Mouse (Mus musculus): ENCODE measurements around the gene Tbc1d14. TPM values are rescaled to one million over a fixed set of nuclear protein-coding genes. Genes with fewer than 3 reads are reported as not detected.

Gene Tbc1d14
- polyA plus RNA-seq, 1 experiment from 2014 or later = 74.2 TPM

GRCm38 (mm10) chr5:36515558-36515957, 77.5 kb downstream of the Tbc1d14 start:
- 78% methylated on average over 5 of the region's 5 CpGs for WGBS
- no peak overlapping the region for H3K27ac ChIP-seq
- H3K4me3 ChIP-seq (replicated peaks; ENCODE audit: low read length) = no peak overlapping the region
- DNase-seq (ENCODE audit: low spot score) (no peak), ATAC-seq (ENCODE audit: low FRiP score) (no peak)
- no peaks in the 10 kb centered on the region for H3K27me3 ChIP-seq (ENCODE audit: control insufficient read depth, insufficient read depth, low read length)
- H3K9ac ChIP-seq = no peak overlapping the region
- H3K9me3 ChIP-seq (ENCODE audit: control insufficient read depth, low read length) = no peaks in the 10 kb centered on the region
- no peak overlapping the region for H3K4me2 ChIP-seq (replicated peaks)
- H3K4me1 ChIP-seq (replicated peaks; ENCODE audit: control insufficient read depth, insufficient read depth, low read length) = 0 out of 2 replicates have a peak, but pooled peaks cover 3% of the 10 kb centered on the region
- peaks cover 94% of the 10 kb centered on the region for H3K36me3 ChIP-seq (replicated peaks; ENCODE audit: control insufficient read depth, insufficient read depth)

GRCm38 (mm10) chr5:36515126-36515525, 78.0 kb downstream of the Tbc1d14 start:
- Histone ChIP-seq H3K4me2 (replicated peaks) (no peak overlapping the region), H3K4me1 (replicated peaks; ENCODE audit: control insufficient read depth, insufficient read depth, low read length) (0 out of 2 replicates have a peak, but pooled peaks cover 3% of the 10 kb centered on the region), H3K27ac (no peak overlapping the region), H3K27me3 (ENCODE audit: control insufficient read depth, insufficient read depth, low read length) (no peaks in the 10 kb centered on the region), H3K9ac (no peak overlapping the region), H3K36me3 (replicated peaks; ENCODE audit: control insufficient read depth, insufficient read depth) (peaks cover 94% of the 10 kb centered on the region), H3K4me3 (replicated peaks; ENCODE audit: low read length) (no peak overlapping the region), H3K9me3 (ENCODE audit: control insufficient read depth, low read length) (no peaks in the 10 kb centered on the region)
- no peak for ATAC-seq (ENCODE audit: low FRiP score)
- DNase-seq (ENCODE audit: low spot score) = no peak
- 100% methylated on average over 1 of the region's 1 CpGs for WGBS

- no peak overlapping the region for H3K9ac ChIP-seq
- no peaks in the 10 kb centered on the region for H3K4me1 ChIP-seq (replicated peaks; ENCODE audit: control insufficient read depth, insufficient read depth, low read length)
- H3K27ac ChIP-seq = no peak overlapping the region
- peaks cover 95% of the 10 kb centered on the region for H3K36me3 ChIP-seq (replicated peaks; ENCODE audit: control insufficient read depth, insufficient read depth)
- no peak overlapping the region for H3K4me2 ChIP-seq (replicated peaks)
- H3K4me3 ChIP-seq (replicated peaks; ENCODE audit: low read length) = no peak overlapping the region
- WGBS = 97% methylated on average over 2 of the region's 2 CpGs
- no peaks in the 10 kb centered on the region for H3K27me3 ChIP-seq (ENCODE audit: control insufficient read depth, insufficient read depth, low read length)
- ATAC-seq (ENCODE audit: low FRiP score) (no peak), DNase-seq (ENCODE audit: low spot score) (no peak)
- no peaks in the 10 kb centered on the region for H3K9me3 ChIP-seq (ENCODE audit: control insufficient read depth, low read length)
Observed at GRCm38 (mm10) chr5:36510956-36511355, 82.1 kb downstream of the Tbc1d14 start.

GRCm38 (mm10) chr5:36508351-36508750, 84.7 kb downstream of the Tbc1d14 start:
- H3K36me3 ChIP-seq (replicated peaks; ENCODE audit: control insufficient read depth, insufficient read depth) = peaks cover 99% of the 10 kb centered on the region
- 94% methylated on average over 10 of the region's 10 CpGs for WGBS
- ATAC-seq (ENCODE audit: low FRiP score) = no peak

GRCm38 (mm10) chr5:36505643-36506042, 87.4 kb downstream of the Tbc1d14 start:
- WGBS = 75% methylated on average over 5 of the region's 5 CpGs
- no peaks in the 10 kb centered on the region for H3K27me3 ChIP-seq (ENCODE audit: control insufficient read depth, insufficient read depth, low read length)
- no peak overlapping the region for H3K4me2 ChIP-seq (replicated peaks)
- H3K4me1 ChIP-seq (replicated peaks; ENCODE audit: control insufficient read depth, insufficient read depth, low read length) = no peaks in the 10 kb centered on the region
- ATAC-seq (ENCODE audit: low FRiP score) (no peak), DNase-seq (ENCODE audit: low spot score) (no peak)
- H3K4me3 ChIP-seq (replicated peaks; ENCODE audit: low read length) = no peak overlapping the region
- no peaks in the 10 kb centered on the region for H3K9me3 ChIP-seq (ENCODE audit: control insufficient read depth, low read length)
- H3K9ac ChIP-seq = no peak overlapping the region
- no peak overlapping the region for H3K27ac ChIP-seq
- peaks cover 98% of the 10 kb centered on the region for H3K36me3 ChIP-seq (replicated peaks; ENCODE audit: control insufficient read depth, insufficient read depth)

More at GRCm38 (mm10) chr5:36508351-36508750, 84.7 kb downstream of the Tbc1d14 start:
- Histone ChIP-seq H3K4me2 (replicated peaks) (no peak overlapping the region), H3K4me1 (replicated peaks; ENCODE audit: control insufficient read depth, insufficient read depth, low read length) (no peaks in the 10 kb centered on the region), H3K9me3 (ENCODE audit: control insufficient read depth, low read length) (no peaks in the 10 kb centered on the region), H3K9ac (no peak overlapping the region), H3K27me3 (ENCODE audit: control insufficient read depth, insufficient read depth, low read length) (no peaks in the 10 kb centered on the region), H3K4me3 (replicated peaks; ENCODE audit: low read length) (no peak overlapping the region), H3K27ac (no peak overlapping the region)
- no peak for DNase-seq (ENCODE audit: low spot score)

GRCm38 (mm10) chr5:36505235-36505634, 87.8 kb downstream of the Tbc1d14 start:
- H3K4me3 ChIP-seq (replicated peaks; ENCODE audit: low read length) = no peak overlapping the region
- DNase-seq (ENCODE audit: low spot score) (no peak), ATAC-seq (ENCODE audit: low FRiP score) (no peak)
- H3K9me3 ChIP-seq (ENCODE audit: control insufficient read depth, low read length) = no peaks in the 10 kb centered on the region
- H3K27me3 ChIP-seq (ENCODE audit: control insufficient read depth, insufficient read depth, low read length) = no peaks in the 10 kb centered on the region
- peaks cover 98% of the 10 kb centered on the region for H3K36me3 ChIP-seq (replicated peaks; ENCODE audit: control insufficient read depth, insufficient read depth)
- H3K4me2 ChIP-seq (replicated peaks) = no peak overlapping the region
- H3K27ac ChIP-seq = no peak overlapping the region
- H3K9ac ChIP-seq = no peak overlapping the region
- 84% methylated on average over 7 of the region's 7 CpGs for WGBS
- H3K4me1 ChIP-seq (replicated peaks; ENCODE audit: control insufficient read depth, insufficient read depth, low read length) = no peaks in the 10 kb centered on the region

- Histone ChIP-seq H3K9ac (no peak overlapping the region), H3K4me1 (replicated peaks; ENCODE audit: control insufficient read depth, insufficient read depth, low read length) (no peaks in the 10 kb centered on the region), H3K27me3 (ENCODE audit: control insufficient read depth, insufficient read depth, low read length) (no peaks in the 10 kb centered on the region), H3K9me3 (ENCODE audit: control insufficient read depth, low read length) (no peaks in the 10 kb centered on the region), H3K4me2 (replicated peaks) (no peak overlapping the region), H3K4me3 (replicated peaks; ENCODE audit: low read length) (no peak overlapping the region), H3K36me3 (replicated peaks; ENCODE audit: control insufficient read depth, insufficient read depth) (peaks cover 76% of the 10 kb centered on the region), H3K27ac (no peak overlapping the region)
- no peak for ATAC-seq (ENCODE audit: low FRiP score)
- WGBS = 98% methylated on average over 9 of the region's 9 CpGs
- DNase-seq (ENCODE audit: low spot score) = no peak
Observed at GRCm38 (mm10) chr5:36494709-36495108, 98.4 kb downstream of the Tbc1d14 start.

GRCm38 (mm10) chr5:36493919-36494318, 99.2 kb downstream of the Tbc1d14 start:
- Histone ChIP-seq H3K4me2 (replicated peaks) (no peak overlapping the region), H3K9me3 (ENCODE audit: control insufficient read depth, low read length) (no peaks in the 10 kb centered on the region), H3K27me3 (ENCODE audit: control insufficient read depth, insufficient read depth, low read length) (no peaks in the 10 kb centered on the region), H3K27ac (no peak overlapping the region), H3K4me3 (replicated peaks; ENCODE audit: low read length) (no peak overlapping the region), H3K4me1 (replicated peaks; ENCODE audit: control insufficient read depth, insufficient read depth, low read length) (no peaks in the 10 kb centered on the region), H3K36me3 (replicated peaks; ENCODE audit: control insufficient read depth, insufficient read depth) (peaks cover 71% of the 10 kb centered on the region), H3K9ac (no peak overlapping the region)
- no peak for ATAC-seq (ENCODE audit: low FRiP score)
- DNase-seq (ENCODE audit: low spot score) = no peak
- WGBS = 95% methylated on average over 6 of the region's 6 CpGs

- DNase-seq (ENCODE audit: low spot score) (peak; percentile 56), ATAC-seq (ENCODE audit: low FRiP score) (no peak)
- Histone ChIP-seq H3K4me1 (replicated peaks; ENCODE audit: control insufficient read depth, insufficient read depth, low read length) (peaks cover 9% of the 10 kb centered on the region; the same call in 1 of the 2 replicates), H3K27me3 (ENCODE audit: control insufficient read depth, insufficient read depth, low read length) (no peaks in the 10 kb centered on the region), H3K36me3 (replicated peaks; ENCODE audit: control insufficient read depth, insufficient read depth) (peaks cover 36% of the 10 kb centered on the region), H3K27ac (no peak overlapping the region), H3K4me3 (replicated peaks; ENCODE audit: low read length) (no peak overlapping the region), H3K9me3 (ENCODE audit: control insufficient read depth, low read length) (no peaks in the 10 kb centered on the region), H3K4me2 (replicated peaks) (no peak overlapping the region), H3K9ac (no peak overlapping the region)
- 54% methylated on average over 2 of the region's 2 CpGs for WGBS
Observed at GRCm38 (mm10) chr5:36489225-36489624, 103.9 kb downstream of the Tbc1d14 start.

GRCm38 (mm10) chr5:36485306-36485705, 107.8 kb downstream of the Tbc1d14 start:
- H3K27me3 ChIP-seq (ENCODE audit: control insufficient read depth, insufficient read depth, low read length) = no peaks in the 10 kb centered on the region
- H3K9me3 ChIP-seq (ENCODE audit: control insufficient read depth, low read length) = no peaks in the 10 kb centered on the region
- H3K36me3 ChIP-seq (replicated peaks; ENCODE audit: control insufficient read depth, insufficient read depth) = peaks cover 7% of the 10 kb centered on the region; the same call in 1 of the 2 replicates
- H3K4me3 ChIP-seq (replicated peaks; ENCODE audit: low read length) = peak overlapping the region; percentile 67
- peak overlapping the region; percentile 67 for H3K9ac ChIP-seq
- H3K4me1 ChIP-seq (replicated peaks; ENCODE audit: control insufficient read depth, insufficient read depth, low read length) = peaks cover 33% of the 10 kb centered on the region
- H3K27ac ChIP-seq = no peak overlapping the region
- DNase-seq (ENCODE audit: low spot score) (no peak), ATAC-seq (ENCODE audit: low FRiP score) (no peak)
- H3K4me2 ChIP-seq (replicated peaks) = peak overlapping the region; percentile 98
- WGBS = 47% methylated on average over 19 of the region's 19 CpGs

All from hindbrain, embryonic 14.5 days (tissue).